Mouse (Mus musculus) heart, embryonic 13.5 days (tissue): Measurements from ENCODE around the gene Kcnj9. TPM values are rescaled to one million over a fixed set of nuclear protein-coding genes. Genes with fewer than 3 reads are reported as not detected.

Experiments
- ATAC-seq: fragments of 200-750 bp; cut with Nextera tagmentation; 2 replicates; pipeline ENCODE4 v1.8.0; 2017; ENCODE audit warnings: moderate TSS enrichment; ENCODE audit not compliant: insufficient number of reproducible peaks, low FRiP score, low TSS enrichment; ENCODE audit errors: extremely low read depth
- H3K27ac ChIP-seq: fragments of 300-500 bp; sonication (generic); replicated peaks from 2 replicates; pipeline ENCODE4 v1.5.1; 2015; ENCODE audit warnings: moderate library complexity, mild to moderate bottlenecking, inconsistent platforms
- H3K27me3 ChIP-seq: fragments of 300-500 bp; sonication (generic); replicated peaks from 2 replicates; pipeline ENCODE4 v1.6.1; 2015; ENCODE audit warnings: mild to moderate bottlenecking, inconsistent platforms
- H3K36me3 ChIP-seq: fragments of 300-500 bp; sonication (generic); 2 replicates; pipeline ENCODE4 v1.6.1; 2015; ENCODE audit warnings: mild to moderate bottlenecking, inconsistent platforms
- H3K4me1 ChIP-seq: fragments of 300-500 bp; sonication (generic); 2 replicates; pipeline ENCODE4 v1.6.1; 2015; ENCODE audit warnings: inconsistent platforms
- H3K4me2 ChIP-seq: fragments of 300-500 bp; sonication (generic); 2 replicates; pipeline ENCODE4 v1.6.1; 2015; ENCODE audit warnings: inconsistent platforms, mild to moderate bottlenecking, moderate library complexity
- H3K4me3 ChIP-seq: fragments of 300-500 bp; sonication (generic); 2 replicates; pipeline ENCODE4 v1.5.1; 2015; ENCODE audit warnings: moderate library complexity, mild to moderate bottlenecking, inconsistent platforms
- H3K9ac ChIP-seq: fragments of 300-500 bp; sonication (generic); 2 replicates; pipeline ENCODE4 v1.6.1; 2015; ENCODE audit warnings: inconsistent platforms, mild to moderate bottlenecking, moderate library complexity
- H3K9me3 ChIP-seq: fragments of 300-500 bp; sonication (generic); 2 replicates; pipeline ENCODE4 v1.6.1; 2016; ENCODE audit warnings: inconsistent platforms
- WGBS: fragments of 180-500 bp; shearing (Covaris S2); methylation state at CpG from one replicate; pipeline ENCODE4 v1.1.7; 2015; ENCODE audit warnings: mixed read lengths; 5-methylcytosine and 5-hydroxymethylcytosine counted together
- polyA plus RNA-seq: library from polyadenylated mRNA; unstranded; fragments of >200 nt; fragmentation: Nextera tagmentation; extraction: Ambion mirVana; gene quantifications from 2 replicates; pipeline ENCODE4 v1.2.1, GENCODE M21; 2015

Kcnj9 gene
- polyA plus RNA-seq, 1 experiment from 2014 or later = not detected

DNA sequence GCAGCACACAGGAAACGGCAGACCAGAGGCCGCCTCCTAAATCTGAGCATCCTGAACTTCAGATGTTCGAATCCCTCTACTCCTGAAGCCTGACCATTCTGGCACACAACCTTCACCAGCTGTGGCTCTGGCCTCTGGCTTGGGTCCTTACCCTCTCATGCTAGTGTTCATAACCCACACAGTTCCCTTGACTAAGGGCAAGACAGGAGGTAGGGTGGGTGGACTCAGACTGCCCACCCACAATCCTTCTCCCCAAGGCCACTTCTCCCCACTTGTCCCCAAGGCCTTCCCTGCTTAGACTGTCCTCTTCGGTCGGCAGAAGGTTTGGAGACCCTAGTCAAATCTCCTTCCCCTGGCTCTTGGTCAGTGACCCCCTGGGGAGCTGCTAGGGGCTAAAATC, 20.4 kb upstream of the Kcnj9 start:
- peaks cover 90% of the 10 kb centered on the region for H3K27me3 ChIP-seq
- no peaks in the 10 kb centered on the region for H3K36me3 ChIP-seq
- 61% methylated on average over 5 of the region's 5 CpGs for WGBS
- peaks cover 11% of the 10 kb centered on the region for H3K4me1 ChIP-seq
- H3K4me2 ChIP-seq = no peak overlapping the region
- H3K4me3 ChIP-seq = no peak overlapping the region
- no peak overlapping the region for H3K27ac ChIP-seq
- ATAC-seq = no peak
- no peaks in the 10 kb centered on the region for H3K9me3 ChIP-seq
- no peak overlapping the region for H3K9ac ChIP-seq

DNA sequence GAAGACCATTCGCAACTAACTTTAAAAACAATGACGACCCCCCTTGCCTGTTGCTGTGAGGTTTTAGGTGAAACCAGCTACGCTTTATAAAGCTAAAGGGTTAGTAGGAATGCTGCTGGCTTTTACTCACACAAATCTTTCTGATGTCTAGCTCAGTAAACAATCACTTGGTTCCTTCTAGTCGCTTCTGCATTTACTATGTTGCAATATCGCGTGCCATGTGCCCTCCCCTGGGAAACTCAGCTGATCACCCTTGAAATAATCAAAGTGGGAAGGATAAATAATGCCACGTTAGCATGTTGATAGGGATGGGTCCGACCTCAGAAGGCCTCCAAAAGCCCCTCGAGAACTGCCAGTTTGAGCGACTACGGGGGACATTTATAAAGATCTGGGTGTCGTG, 18.3 kb upstream of the Kcnj9 start:
- Histone ChIP-seq H3K27me3 (peaks cover 87% of the 10 kb centered on the region), H3K9me3 (no peaks in the 10 kb centered on the region), H3K4me3 (no peak overlapping the region), H3K9ac (no peak overlapping the region), H3K27ac (no peak overlapping the region), H3K4me1 (peaks cover 11% of the 10 kb centered on the region), H3K36me3 (no peaks in the 10 kb centered on the region), H3K4me2 (no peak overlapping the region)
- WGBS = 78% methylated on average over 12 of the region's 12 CpGs
- ATAC-seq = no peak

DNA sequence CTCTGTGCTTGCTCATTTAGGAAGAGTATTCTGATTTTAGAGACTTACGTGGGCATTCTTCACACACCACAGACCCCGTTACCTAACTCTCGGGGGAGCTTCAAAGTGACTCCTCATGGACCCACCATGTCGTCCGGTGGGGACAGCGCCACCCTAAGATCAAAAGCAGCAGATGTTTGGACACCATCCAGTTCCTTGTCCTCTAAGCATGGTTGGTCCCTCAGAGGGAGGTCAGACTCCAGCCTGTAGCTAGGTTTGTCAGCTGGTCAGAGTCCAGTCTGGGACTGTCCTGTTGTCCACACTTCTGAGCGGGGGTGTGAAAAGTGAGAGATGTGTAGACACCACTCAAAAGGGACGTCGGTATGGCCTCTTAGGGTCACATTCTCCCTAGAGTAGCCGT, 17.6 kb upstream of the Kcnj9 start:
- ATAC-seq = no peak
- Histone ChIP-seq H3K27ac (no peak overlapping the region), H3K4me2 (no peak overlapping the region), H3K4me1 (peaks cover 11% of the 10 kb centered on the region), H3K9me3 (no peaks in the 10 kb centered on the region), H3K4me3 (no peak overlapping the region), H3K9ac (no peak overlapping the region), H3K27me3 (peaks cover 87% of the 10 kb centered on the region), H3K36me3 (no peaks in the 10 kb centered on the region)
- WGBS = 72% methylated on average over 10 of the region's 10 CpGs

DNA sequence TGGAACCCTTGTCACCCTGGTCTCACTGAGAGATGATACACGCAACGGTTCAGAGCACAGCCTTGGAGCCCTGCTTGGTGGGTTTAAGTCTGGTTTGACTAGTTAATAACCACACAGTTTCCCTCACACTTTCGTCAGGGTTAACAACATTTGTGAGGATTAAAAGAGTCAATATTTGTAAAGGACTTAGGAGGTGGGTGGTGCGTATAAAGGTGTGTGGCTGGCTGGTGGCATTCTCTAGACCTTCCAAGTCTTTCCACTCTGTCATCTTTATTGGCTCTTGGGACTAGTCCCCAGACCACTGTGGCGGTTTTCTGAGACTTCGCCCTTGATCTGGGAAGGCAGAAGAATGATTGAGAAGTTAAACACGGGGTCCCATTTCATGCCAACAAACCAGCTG, 15.7 kb upstream of the Kcnj9 start:
- no peak overlapping the region for H3K4me2 ChIP-seq
- H3K36me3 ChIP-seq = no peaks in the 10 kb centered on the region
- no peaks in the 10 kb centered on the region for H3K9me3 ChIP-seq
- H3K4me1 ChIP-seq = peaks cover 13% of the 10 kb centered on the region
- peaks cover 87% of the 10 kb centered on the region for H3K27me3 ChIP-seq
- WGBS = 72% methylated on average over 7 of the region's 7 CpGs
- no peak overlapping the region for H3K4me3 ChIP-seq
- no peak overlapping the region for H3K9ac ChIP-seq
- ATAC-seq = no peak
- H3K27ac ChIP-seq = no peak overlapping the region

DNA sequence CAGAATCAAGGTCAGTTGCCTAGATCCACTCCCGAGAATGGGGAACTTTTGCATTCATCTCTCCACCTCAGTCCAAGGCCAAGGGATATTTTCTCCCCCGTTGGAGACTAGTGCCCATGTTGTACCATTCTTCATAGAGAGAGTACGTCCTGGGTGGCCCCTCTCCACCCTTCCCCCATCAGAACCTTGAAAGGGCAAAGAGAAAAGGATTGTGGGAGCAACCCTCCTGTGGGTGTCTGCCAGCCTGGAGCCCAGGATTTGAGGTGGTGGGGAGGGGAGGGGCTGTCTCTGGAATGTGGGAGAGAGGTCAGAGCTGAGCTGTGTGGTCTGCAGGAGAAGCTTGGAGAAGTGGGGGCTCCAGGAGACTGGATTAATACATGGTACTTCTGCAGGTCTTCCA, 14.8 kb upstream of the Kcnj9 start:
- Histone ChIP-seq H3K27ac (no peak overlapping the region), H3K4me1 (peaks cover 11% of the 10 kb centered on the region), H3K9me3 (no peaks in the 10 kb centered on the region), H3K9ac (no peak overlapping the region), H3K4me3 (no peak overlapping the region), H3K36me3 (no peaks in the 10 kb centered on the region), H3K27me3 (peaks cover 87% of the 10 kb centered on the region), H3K4me2 (no peak overlapping the region)
- WGBS = 42% methylated on average over 3 of the region's 3 CpGs
- no peak for ATAC-seq

DNA sequence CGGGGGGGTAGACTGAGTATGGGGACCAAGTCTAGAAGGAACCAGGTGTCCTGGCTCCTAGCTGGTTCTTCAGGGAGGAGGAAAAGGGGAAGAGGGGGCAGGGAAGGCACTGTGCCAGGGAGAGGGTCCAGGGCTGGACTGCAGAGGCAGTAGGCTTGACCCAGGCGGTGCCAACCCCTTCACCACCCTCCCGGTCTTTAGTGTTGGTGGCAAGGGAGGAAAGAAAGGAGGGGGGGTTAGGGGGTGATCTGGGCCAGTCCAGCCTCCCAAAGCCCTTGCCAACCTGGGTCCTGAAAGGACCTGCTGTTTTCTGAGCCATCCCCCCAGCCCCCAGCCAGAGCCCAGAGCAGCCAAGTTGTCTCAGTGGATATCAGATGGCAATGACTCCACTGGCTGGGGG, 13.6 kb upstream of the Kcnj9 start:
- no peaks in the 10 kb centered on the region for H3K36me3 ChIP-seq
- no peaks in the 10 kb centered on the region for H3K9me3 ChIP-seq
- ATAC-seq = no peak
- no peak overlapping the region for H3K27ac ChIP-seq
- H3K4me1 ChIP-seq = peaks cover 11% of the 10 kb centered on the region
- H3K4me2 ChIP-seq = no peak overlapping the region
- no peak overlapping the region for H3K9ac ChIP-seq
- no peak overlapping the region for H3K4me3 ChIP-seq
- peaks cover 86% of the 10 kb centered on the region for H3K27me3 ChIP-seq
- 70% methylated on average over 3 of the region's 3 CpGs for WGBS

DNA sequence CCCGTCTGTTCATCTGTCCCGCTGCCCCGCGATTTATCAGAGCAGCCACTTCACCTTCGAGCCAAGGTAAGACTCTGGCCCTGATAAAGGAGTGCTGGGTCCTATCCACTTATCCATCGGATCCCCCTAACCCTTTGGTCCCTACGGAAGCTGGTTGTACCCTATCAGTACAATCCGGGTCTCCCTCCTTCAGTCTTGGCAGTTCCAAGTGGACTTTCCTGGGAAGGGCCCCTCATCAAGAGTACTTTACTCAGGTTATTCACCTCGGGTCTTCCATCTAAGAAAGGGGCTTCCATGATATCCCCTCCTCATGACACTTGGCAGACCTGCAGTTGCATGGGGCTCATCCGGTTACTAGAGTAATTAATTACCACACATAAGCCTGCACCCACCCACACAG, 12.3 kb upstream of the Kcnj9 start:
- no peak overlapping the region for H3K9ac ChIP-seq
- H3K36me3 ChIP-seq = no peaks in the 10 kb centered on the region
- H3K4me3 ChIP-seq = peak overlapping the region; percentile 54
- peaks cover 11% of the 10 kb centered on the region for H3K4me1 ChIP-seq
- peak overlapping the region; percentile 82 for H3K4me2 ChIP-seq
- no peak overlapping the region for H3K27ac ChIP-seq
- no peaks in the 10 kb centered on the region for H3K9me3 ChIP-seq
- ATAC-seq = no peak
- H3K27me3 ChIP-seq = peaks cover 86% of the 10 kb centered on the region
- 9% methylated on average over 10 of the region's 10 CpGs for WGBS

DNA sequence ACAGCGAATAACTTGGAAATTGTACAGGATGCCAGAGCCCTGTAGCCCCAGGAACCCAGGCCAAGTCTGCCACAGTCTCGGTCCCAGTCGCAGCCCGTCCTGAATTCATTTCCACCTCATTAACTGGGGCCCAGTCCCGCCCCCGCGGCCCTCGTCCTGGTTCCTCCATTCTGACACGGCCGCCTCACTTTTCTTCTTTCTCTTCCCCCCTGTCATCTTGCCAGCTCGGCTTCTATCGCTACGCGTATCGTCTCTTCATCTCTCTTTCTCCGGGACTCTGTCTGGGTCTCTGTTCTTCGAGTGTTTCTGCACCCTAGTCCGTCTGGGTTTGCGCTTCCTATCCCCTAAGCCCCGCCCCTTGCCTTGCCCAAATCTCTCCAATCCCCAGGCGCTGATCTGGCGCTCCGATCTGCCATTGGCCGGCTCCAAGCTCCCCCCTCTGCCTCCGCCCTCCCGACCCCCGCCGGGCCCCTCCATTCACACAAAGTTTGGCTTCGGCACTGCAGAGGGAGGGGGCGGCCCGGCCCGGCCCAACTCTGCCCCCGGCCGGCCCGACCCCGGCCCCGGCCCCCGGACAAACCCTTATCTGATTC, 11.7 kb upstream of the Kcnj9 start, which contains the start of gene Kcnj10:
Kcnj10 (plus strand) TSS at position 482 of the 593 bp plus-strand sequence.
- ATAC-seq = peak; percentile 44; the same call in 1 of the 2 replicates

DNA sequence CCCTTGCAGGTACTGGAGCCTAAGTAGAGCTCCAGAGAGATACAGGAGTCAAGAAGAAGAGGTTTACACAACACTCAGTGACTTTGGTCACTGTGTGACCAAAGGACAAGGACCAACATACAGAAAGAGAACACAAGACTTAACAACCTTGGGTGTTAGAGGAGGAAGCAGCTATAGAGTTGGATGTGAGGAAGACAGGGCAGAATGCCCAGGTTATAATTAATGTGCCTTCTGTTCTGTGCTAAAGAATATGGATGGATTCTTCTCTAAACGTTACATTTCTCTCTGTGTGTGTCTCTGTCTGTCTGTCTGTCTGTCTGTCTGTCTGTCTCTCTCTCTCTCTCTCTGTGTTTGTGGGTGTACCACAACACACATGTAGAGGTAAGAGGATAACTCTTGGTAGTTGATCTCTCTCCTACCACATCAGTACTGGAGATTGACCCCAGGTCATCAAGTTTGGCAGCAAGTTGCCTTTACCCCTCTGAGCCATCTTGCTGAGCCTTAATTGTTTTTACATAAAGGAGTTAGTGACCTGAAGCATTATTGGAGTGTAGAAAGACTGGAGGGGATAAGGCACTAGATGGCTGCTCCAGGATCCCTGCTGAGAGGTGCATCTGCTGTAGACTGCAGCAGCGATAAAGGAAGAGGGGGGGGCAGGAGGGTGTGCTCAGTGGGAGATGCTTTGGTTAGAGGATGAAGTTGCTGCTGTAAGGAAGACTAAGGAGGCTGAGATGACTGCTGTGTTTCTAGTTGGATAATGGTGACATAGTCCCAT, 8.5 kb upstream of the Kcnj9 start:
- Histone ChIP-seq H3K4me2 (no peak overlapping the region), H3K9ac (no peak overlapping the region), H3K4me1 (peaks cover 11% of the 10 kb centered on the region), H3K27me3 (peaks cover 98% of the 10 kb centered on the region), H3K9me3 (no peaks in the 10 kb centered on the region), H3K36me3 (no peaks in the 10 kb centered on the region), H3K27ac (no peak overlapping the region), H3K4me3 (no peak overlapping the region)
- WGBS = 26% methylated on average over 2 of the region's 2 CpGs
- ATAC-seq = no peak

More for the DNA sequence above, 11.7 kb upstream of the Kcnj9 start, which contains the start of gene Kcnj10:
- peaks cover 88% of the 10 kb centered on the region for H3K27me3 ChIP-seq
- H3K9ac ChIP-seq = peak within 1 kb of the TSS; percentile 73
- H3K4me1 ChIP-seq = peaks cover 11% of the 10 kb centered on the region
- WGBS = 1% methylated on average over 37 of the region's 38 CpGs
- peak within 1 kb of the TSS; percentile 82 for H3K4me2 ChIP-seq
- H3K9me3 ChIP-seq = no peaks in the 10 kb centered on the region
- H3K36me3 ChIP-seq = no peaks in the 10 kb centered on the region
- H3K4me3 ChIP-seq = peak within 1 kb of the TSS; percentile 54
- H3K27ac ChIP-seq = no peak within 1 kb of the TSS

DNA sequence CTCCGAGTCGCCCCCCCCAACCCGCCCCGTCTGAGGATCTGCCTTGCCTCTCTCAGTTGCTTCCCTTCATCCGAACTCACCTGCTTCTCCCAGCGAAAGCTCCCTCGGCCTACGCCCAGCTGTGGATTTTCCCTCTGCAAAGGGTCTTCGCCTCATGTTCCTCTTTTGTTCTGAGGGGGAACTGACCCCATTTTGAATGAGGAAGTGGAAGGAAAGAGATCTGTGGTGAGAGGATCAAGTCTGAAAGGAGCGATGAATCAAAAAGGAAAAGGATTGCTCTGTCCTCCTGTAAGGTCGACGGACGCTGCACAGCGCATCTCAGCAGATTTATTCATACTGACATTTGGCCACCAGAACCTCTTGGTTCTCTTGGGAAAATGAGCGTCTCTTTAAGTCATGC, 6.7 kb upstream of the Kcnj9 start:
- Histone ChIP-seq H3K9ac (no peak overlapping the region), H3K9me3 (no peaks in the 10 kb centered on the region), H3K36me3 (no peaks in the 10 kb centered on the region), H3K27me3 (peaks cover 96% of the 10 kb centered on the region), H3K4me2 (no peak overlapping the region), H3K4me1 (peaks cover 5% of the 10 kb centered on the region), H3K4me3 (no peak overlapping the region), H3K27ac (no peak overlapping the region)
- 67% methylated on average over 15 of the region's 15 CpGs for WGBS
- no peak for ATAC-seq

DNA sequence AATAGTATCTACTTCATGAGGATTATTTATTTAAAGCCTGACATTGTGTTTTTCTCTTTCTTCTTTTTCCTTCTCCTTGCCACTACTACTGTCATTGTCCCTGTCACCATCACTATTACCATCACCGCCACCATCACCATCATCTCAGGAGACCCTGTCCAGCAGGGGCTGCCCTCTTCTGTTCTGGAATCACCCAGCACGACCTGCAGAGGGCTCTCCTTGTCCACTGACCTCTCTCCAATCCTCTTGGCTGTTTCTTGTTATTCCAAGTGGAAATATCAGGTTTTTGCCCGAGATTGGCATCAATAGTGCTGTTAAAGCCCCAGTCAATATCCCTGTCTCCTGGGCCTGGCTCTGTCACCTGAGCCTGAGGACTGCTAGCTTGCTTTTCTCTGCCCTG, 4.4 kb upstream of the Kcnj9 start:
- no peak overlapping the region for H3K9ac ChIP-seq
- no peaks in the 10 kb centered on the region for H3K4me1 ChIP-seq
- peaks cover 97% of the 10 kb centered on the region for H3K27me3 ChIP-seq
- 22% methylated on average over 3 of the region's 3 CpGs for WGBS
- no peaks in the 10 kb centered on the region for H3K36me3 ChIP-seq
- no peak overlapping the region for H3K4me3 ChIP-seq
- H3K9me3 ChIP-seq = no peaks in the 10 kb centered on the region
- no peak for ATAC-seq
- H3K27ac ChIP-seq = no peak overlapping the region
- no peak overlapping the region for H3K4me2 ChIP-seq

DNA sequence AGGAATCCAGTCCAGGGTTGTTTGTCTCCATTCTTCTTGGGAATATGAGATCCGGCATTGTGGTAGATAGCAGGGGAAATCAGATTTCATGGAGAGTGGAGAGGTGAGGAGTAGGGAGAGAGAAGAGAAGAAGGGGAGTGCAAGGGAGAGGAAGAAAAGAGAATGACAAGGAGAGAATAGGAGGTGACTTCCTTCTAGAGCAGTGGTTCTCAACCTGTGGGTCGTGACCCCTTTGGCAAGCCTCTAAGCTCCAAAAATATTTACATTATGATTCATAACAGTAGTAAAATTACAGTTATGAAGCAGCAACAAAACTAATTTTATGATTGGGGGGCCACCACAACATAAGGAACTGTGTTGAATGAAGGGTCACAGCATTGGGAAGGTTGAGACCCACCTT, 3.8 kb upstream of the Kcnj9 start:
- no peak overlapping the region for H3K4me3 ChIP-seq
- H3K4me2 ChIP-seq = no peak overlapping the region
- no peak overlapping the region for H3K27ac ChIP-seq
- no peak for ATAC-seq
- WGBS = 71% methylated on average over 2 of the region's 2 CpGs
- no peaks in the 10 kb centered on the region for H3K9me3 ChIP-seq
- H3K36me3 ChIP-seq = no peaks in the 10 kb centered on the region
- no peak overlapping the region for H3K9ac ChIP-seq
- no peaks in the 10 kb centered on the region for H3K4me1 ChIP-seq
- peaks cover 97% of the 10 kb centered on the region for H3K27me3 ChIP-seq
